Mouse (Mus musculus) kidney, embryonic 16.5 days (tissue): ENCODE measurements around the gene Lypd4. TPM values are rescaled to one million over a fixed set of nuclear protein-coding genes. Genes with fewer than 3 reads are reported as not detected.

Experiments used
- ATAC-seq: fragments of 200-750 bp; cut with Nextera tagmentation; 2 replicates; pipeline ENCODE4 v1.8.0; 2017; ENCODE audit warnings: moderate TSS enrichment; ENCODE audit not compliant: low FRiP score, low TSS enrichment
- H3K27ac ChIP-seq: fragments of 300-500 bp; sonication (generic); 2 replicates; pipeline ENCODE4 v1.5.1; 2014; ENCODE audit warnings: low read length
- H3K27me3 ChIP-seq: fragments of 300-500 bp; sonication (generic); 2 replicates; pipeline ENCODE4 v1.6.1; 2014; ENCODE audit warnings: low read length, control low read depth, mixed read lengths; ENCODE audit not compliant: insufficient read depth
- H3K36me3 ChIP-seq: fragments of 300-500 bp; sonication (generic); 2 replicates; pipeline ENCODE4 v1.6.1; 2014; ENCODE audit warnings: low read length, control low read depth, mixed read lengths; ENCODE audit not compliant: insufficient read depth
- H3K4me1 ChIP-seq: fragments of 300-500 bp; sonication (generic); 2 replicates; pipeline ENCODE4 v1.6.1; 2014; ENCODE audit warnings: low read length, control low read depth, mixed read lengths; ENCODE audit not compliant: insufficient read depth
- H3K4me2 ChIP-seq: fragments of 300-500 bp; sonication (generic); replicated peaks from 2 replicates; pipeline ENCODE4 v1.6.1; 2014; ENCODE audit warnings: low read depth, low read length
- H3K4me3 ChIP-seq: fragments of 300-500 bp; sonication (generic); 2 replicates; pipeline ENCODE4 v1.5.1; 2014; ENCODE audit warnings: mild to moderate bottlenecking, low read length
- H3K9ac ChIP-seq: fragments of 300-500 bp; sonication (generic); replicated peaks from 2 replicates; pipeline ENCODE4 v1.6.1; 2014; ENCODE audit warnings: low read length
- H3K9me3 ChIP-seq: fragments of 300-500 bp; sonication (generic); 2 replicates; pipeline ENCODE4 v1.6.1; 2016; ENCODE audit warnings: low read length, control low read depth
- WGBS: fragments of 180-500 bp; shearing (Covaris S2); extraction: QIAGEN DNeasy Blood & Tissue Kit; methylation state at CpG from one replicate; pipeline ENCODE4 v1.1.7; 2014; 5-methylcytosine and 5-hydroxymethylcytosine counted together
- polyA plus RNA-seq: library from polyadenylated mRNA; unstranded; fragments of >200 nt; fragmentation: Nextera tagmentation; extraction: Ambion mirVana; gene quantifications from 2 replicates; pipeline ENCODE4 v1.2.1, GENCODE M21; 2015

The Lypd4 gene
- polyA plus RNA-seq, 1 experiment from 2014 or later, result not detected

DNA sequence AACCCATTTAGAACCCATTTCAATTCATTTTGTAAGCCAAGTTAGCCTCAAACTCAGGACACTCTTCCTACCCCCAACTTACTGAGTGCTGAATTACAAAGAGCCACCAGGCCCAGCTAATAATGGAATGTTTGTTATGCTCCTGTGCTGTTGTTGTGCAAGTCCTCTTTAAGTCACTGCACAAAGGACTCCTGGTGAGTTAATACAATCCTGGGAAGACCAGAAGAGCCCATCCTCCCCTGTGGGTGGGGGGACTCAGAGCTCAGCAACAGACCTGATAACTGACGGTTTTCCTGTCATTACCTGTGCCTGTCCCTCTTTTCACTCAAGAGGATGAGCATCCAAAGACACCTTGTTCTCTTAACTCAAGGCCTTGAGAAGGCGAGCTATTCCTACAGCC is 9.9 kb upstream of the Lypd4 start:
- Histone ChIP-seq H3K9me3 (no peaks in the 10 kb centered on the region), H3K4me3 (no peak overlapping the region), H3K27ac (no peak overlapping the region), H3K9ac (no peak overlapping the region), H3K4me2 (no peak overlapping the region), H3K27me3 (no peaks in the 10 kb centered on the region), H3K36me3 (no peaks in the 10 kb centered on the region), H3K4me1 (0 out of 2 replicates have a peak, but pooled peaks cover 8% of the 10 kb centered on the region)
- ATAC-seq, result no peak
- 29% methylated on average over 2 of the region's 2 CpGs for WGBS

- Histone ChIP-seq H3K27me3 (no peaks in the 10 kb centered on the region), H3K9me3 (no peaks in the 10 kb centered on the region), H3K9ac (no peak overlapping the region), H3K27ac (no peak overlapping the region), H3K4me2 (no peak overlapping the region), H3K4me3 (no peak overlapping the region), H3K4me1 (0 out of 2 replicates have a peak, but pooled peaks cover 8% of the 10 kb centered on the region), H3K36me3 (no peaks in the 10 kb centered on the region)
- no peak for ATAC-seq
- WGBS, result 68% methylated on average over 3 of the region's 3 CpGs
Measured at GRCm38 (mm10) chr7:24877588-24877987, 7.8 kb upstream of the Lypd4 start.

GRCm38 (mm10) chr7:24869080-24869479 is 661 bp downstream of the Lypd4 start:
- H3K9me3 ChIP-seq, result 0 out of 2 replicates have a peak, but pooled peaks cover 2% of the 10 kb centered on the region
- H3K27ac ChIP-seq, result no peak overlapping the region
- H3K36me3 ChIP-seq, result no peaks in the 10 kb centered on the region
- no peak overlapping the region for H3K9ac ChIP-seq
- no peak for ATAC-seq
- no peaks in the 10 kb centered on the region for H3K27me3 ChIP-seq
- no peak overlapping the region for H3K4me2 ChIP-seq
- no peak overlapping the region for H3K4me3 ChIP-seq
- 69% methylated on average over 17 of the region's 17 CpGs for WGBS
- no peaks in the 10 kb centered on the region for H3K4me1 ChIP-seq

DNA sequence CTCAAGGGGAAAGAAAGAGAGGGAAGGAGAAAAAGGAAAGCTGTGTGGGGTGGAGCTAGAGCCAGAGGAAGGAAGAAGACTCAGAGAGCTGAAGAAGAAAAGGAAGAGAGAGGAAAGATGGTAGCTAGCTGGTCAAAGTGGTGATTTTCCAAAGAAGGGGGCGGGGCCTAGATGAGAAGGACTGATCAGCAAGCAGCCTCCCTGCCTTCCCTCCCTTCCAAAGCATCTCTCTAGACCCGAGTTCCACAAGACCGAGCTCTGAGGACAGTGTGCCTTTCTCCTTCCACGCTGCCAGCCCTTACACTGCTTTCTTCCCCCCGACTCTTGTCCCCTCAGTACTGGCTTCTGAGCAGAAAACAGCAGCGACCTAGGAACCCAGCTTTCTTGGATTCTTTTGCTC is 5.6 kb downstream of the Lypd4 start:
- Histone ChIP-seq H3K4me1 (no peaks in the 10 kb centered on the region), H3K27ac (no peak overlapping the region), H3K36me3 (no peaks in the 10 kb centered on the region), H3K4me3 (no peak overlapping the region), H3K27me3 (no peaks in the 10 kb centered on the region), H3K9me3 (no peaks in the 10 kb centered on the region), H3K4me2 (no peak overlapping the region), H3K9ac (no peak overlapping the region)
- WGBS, result 28% methylated on average over 6 of the region's 6 CpGs
- no peak for ATAC-seq

- Histone ChIP-seq H3K4me1 (no peaks in the 10 kb centered on the region), H3K4me3 (no peak overlapping the region), H3K9ac (no peak overlapping the region), H3K4me2 (no peak overlapping the region), H3K9me3 (no peaks in the 10 kb centered on the region), H3K27ac (no peak overlapping the region), H3K36me3 (no peaks in the 10 kb centered on the region), H3K27me3 (no peaks in the 10 kb centered on the region)
- ATAC-seq, result no peak
- WGBS, result 85% methylated on average over 4 of the region's 4 CpGs
Measured at GRCm38 (mm10) chr7:24862853-24863252, 6.9 kb downstream of the Lypd4 start.

- Histone ChIP-seq H3K9ac (no peak within 1 kb of the TSS), H3K9me3 (no peaks in the 10 kb centered on the region), H3K27ac (no peak within 1 kb of the TSS), H3K4me1 (no peaks in the 10 kb centered on the region), H3K4me3 (no peak within 1 kb of the TSS), H3K36me3 (no peaks in the 10 kb centered on the region), H3K4me2 (no peak within 1 kb of the TSS), H3K27me3 (no peaks in the 10 kb centered on the region; the same call in 1 of the 2 replicates)
- no peak for ATAC-seq
- WGBS, result 81% methylated on average over 7 of the region's 7 CpGs
Measured at GRCm38 (mm10) chr7:24861913-24862312, 7.8 kb downstream of the Lypd4 start, which contains the start of gene Gm9844. TSS of gene Gm9844 (plus strand) at chr7:24862213.

- WGBS, result 65% methylated on average over 5 of the region's 5 CpGs
- Histone ChIP-seq H3K27ac (no peak overlapping the region), H3K9me3 (no peaks in the 10 kb centered on the region), H3K4me2 (no peak overlapping the region), H3K4me3 (no peak overlapping the region), H3K27me3 (no peaks in the 10 kb centered on the region; the same call in 1 of the 2 replicates), H3K4me1 (no peaks in the 10 kb centered on the region), H3K9ac (no peak overlapping the region), H3K36me3 (no peaks in the 10 kb centered on the region)
- ATAC-seq, result no peak
Measured at GRCm38 (mm10) chr7:24859234-24859633, 10.5 kb downstream of the Lypd4 start.

DNA sequence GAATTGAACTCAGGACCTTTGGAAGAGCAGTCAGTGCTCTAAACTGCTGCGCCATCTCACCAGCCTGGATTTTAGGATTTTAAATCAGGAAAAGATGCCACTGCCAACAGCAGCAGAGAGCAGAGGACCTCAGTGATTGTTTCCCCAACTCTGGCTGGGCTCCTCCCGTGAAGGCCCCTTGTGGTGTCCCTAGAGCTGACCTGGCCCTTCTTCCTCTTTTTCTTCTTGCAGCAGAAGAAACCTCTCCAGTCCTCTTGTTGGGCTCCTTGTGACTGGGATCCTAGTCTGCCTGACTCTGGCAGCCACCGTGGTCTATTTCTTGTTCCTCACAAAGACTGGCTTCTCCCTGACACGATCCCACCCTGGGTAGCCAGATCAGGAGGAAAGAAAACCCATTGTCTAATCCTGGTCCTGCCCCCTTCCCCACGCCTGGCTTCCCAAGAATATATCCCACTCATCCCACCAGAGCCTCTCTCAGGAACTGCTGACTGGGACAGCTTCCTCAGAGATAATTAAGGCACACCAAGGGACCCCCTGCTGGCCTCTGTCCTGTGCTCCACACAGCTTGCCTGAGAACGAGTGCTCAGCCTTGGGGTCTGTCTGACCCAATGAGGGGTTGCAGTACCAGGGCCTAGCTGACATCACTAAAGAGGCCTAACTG is 13.2 kb downstream of the Lypd4 start:
- Histone ChIP-seq H3K4me1 (peaks cover 6% of the 10 kb centered on the region; the same call in 1 of the 2 replicates), H3K9ac (no peak overlapping the region), H3K9me3 (no peaks in the 10 kb centered on the region), H3K27ac (no peak overlapping the region), H3K4me2 (no peak overlapping the region), H3K4me3 (no peak overlapping the region), H3K36me3 (no peaks in the 10 kb centered on the region), H3K27me3 (no peaks in the 10 kb centered on the region; the same call in 1 of the 2 replicates)
- WGBS, result 52% methylated on average over 6 of the region's 6 CpGs
- ATAC-seq, result no peak

GRCm38 (mm10) chr7:24853695-24854094 is 16.0 kb downstream of the Lypd4 start:
- Histone ChIP-seq H3K27ac (no peak overlapping the region), H3K36me3 (no peaks in the 10 kb centered on the region), H3K4me3 (no peak overlapping the region), H3K4me2 (no peak overlapping the region), H3K27me3 (no peaks in the 10 kb centered on the region; the same call in 1 of the 2 replicates), H3K4me1 (peaks cover 9% of the 10 kb centered on the region; the same call in 1 of the 2 replicates), H3K9ac (0 out of 2 replicates have a peak overlapping the region, but pooled peaks have one; percentile 4), H3K9me3 (no peaks in the 10 kb centered on the region)
- peak; percentile 26; the same call in 1 of the 2 replicates for ATAC-seq
- 20% methylated on average over 7 of the region's 7 CpGs for WGBS

- peaks cover 9% of the 10 kb centered on the region; the same call in 1 of the 2 replicates for H3K4me1 ChIP-seq
- H3K9ac ChIP-seq, result no peak overlapping the region
- H3K36me3 ChIP-seq, result no peaks in the 10 kb centered on the region
- H3K4me2 ChIP-seq, result no peak overlapping the region
- H3K9me3 ChIP-seq, result no peaks in the 10 kb centered on the region
- H3K27me3 ChIP-seq, result no peaks in the 10 kb centered on the region; the same call in 1 of the 2 replicates
- no peak; the same call in 1 of the 2 replicates for ATAC-seq
- no peak overlapping the region for H3K27ac ChIP-seq
- no peak overlapping the region for H3K4me3 ChIP-seq
Measured at GRCm38 (mm10) chr7:24853233-24853563, 16.5 kb downstream of the Lypd4 start.
